In genomic region chr14:20891941-20892402, GRCm38 (mm10) we compare ENCODE assay signal across 8 mouse cellular contexts. TPM values are rescaled to one million over a fixed set of nuclear protein-coding genes. Genes with fewer than 3 reads are reported as not detected.
DNase-seq lines count a peak whose midpoint lies in the region; ATAC-seq and TF ChIP-seq lines count a peak whose summit lies in the region.

No protein-coding gene starts in this region.

- H3K36me3 ChIP-seq in thymus, adult 2 months (ENCODE audit: control insufficient read depth, insufficient read depth, low read length) = no peaks in the 10 kb centered on the region

- no peak for TF ChIP-seq CTCF in layer of hippocampus, adult 2 months (conservative IDR thresholded peaks at IDR 0.05)
- TF ChIP-seq CTCF in thymus, adult 2 months (IDR thresholded peaks at IDR 0.05; ENCODE audit: borderline replicate concordance, control insufficient read depth, extremely low read depth, insufficient read depth, low read length, poor library complexity) = no peak

- TF ChIP-seq POLR2A in thymus, adult 2 months (IDR thresholded peaks at IDR 0.05; ENCODE audit: control insufficient read depth, extremely low read depth, insufficient read depth, low read length, poor library complexity) = no peak

- DNase-seq in adrenal gland, postnatal 10 days = peak; percentile 22
- no peak for DNase-seq in adrenal gland, postnatal 25 days
- DNase-seq in heart, adult 8-10 months (ENCODE audit: low spot score) = peak; percentile 57
- peak; percentile 38 to 77 for DNase-seq in layer of hippocampus, adult 2 months (ENCODE audit: low spot score in 2 of 2)
- DNase-seq in lung, postnatal 10 days = peak; percentile 71
- DNase-seq in right cerebral cortex, postnatal 36 days (ENCODE audit: low spot score in 2 of 2) = peak; percentile 23 to 34
- no peak for DNase-seq in thymus, adult 2 months

- WGBS in thymus, adult 2 months = 78% methylated on average over 9 of the region's 9 CpGs

- H3K4me1 ChIP-seq in thymus, adult 2 months (replicated peaks; ENCODE audit: control insufficient read depth, insufficient read depth, low read length) = no peaks in the 10 kb centered on the region

- H3K27ac ChIP-seq in layer of hippocampus, adult 2 months = peak overlapping the region; percentile 68
- H3K27ac ChIP-seq in thymus, adult 2 months (ENCODE audit: control insufficient read depth, insufficient read depth, low read length) = no peak overlapping the region

- peak; percentile 71 for ATAC-seq in common myeloid progenitor, adult 5-6 weeks (replicated peaks; ENCODE audit: low read depth, poor library complexity, severe bottlenecking)

- H3K27me3 ChIP-seq in thymus, adult 2 months (ENCODE audit: control insufficient read depth, insufficient read depth, low read length) = no peaks in the 10 kb centered on the region

- H3K4me3 ChIP-seq in layer of hippocampus, adult 2 months = no peak overlapping the region
- H3K4me3 ChIP-seq in thymus, adult 2 months (ENCODE audit: control insufficient read depth, insufficient read depth, low read length) = no peak overlapping the region

RNA-seq across cellular contexts. Expression of gene Vcl, which starts 37.2 kb away (rescaled TPM):
- total RNA-seq in adrenal gland, postnatal 10 days (2021) = 10 to 100 TPM; 76.6 to 82.1 TPM
- total RNA-seq in adrenal gland, postnatal 25 days (2021) = 91.6 and 100 TPM in 2 replicates
- 38.3 and 46.9 TPM in 2 replicates for total RNA-seq in common myeloid progenitor, adult 5-6 weeks (2017)
- 100 to 1,000 TPM in 3 of 4 experiments, 10 to 100 TPM in 1; 91.8 to 108 (median 105) TPM for total RNA-seq in heart, adult 8-10 months (2022)
- total RNA-seq in layer of hippocampus, adult 2 months (2021) = 10 to 100 TPM; 30.9 to 38.9 TPM
- 12.4 and 14.7 TPM in 2 replicates for polyA plus RNA-seq in thymus, adult 2 months (2012; rRNA removed)

RNA-seq across cellular contexts. Expression of gene Plau, which starts 55.5 kb away (rescaled TPM):
- total RNA-seq in adrenal gland, postnatal 10 days (2021) = 10 to 100 TPM; 19.3 to 39.8 TPM
- total RNA-seq in adrenal gland, postnatal 25 days (2021) = 14.2 and 21.2 TPM in 2 replicates
- 0.92 and 1.6 TPM in 2 replicates for total RNA-seq in common myeloid progenitor, adult 5-6 weeks (2017)
- total RNA-seq in heart, adult 8-10 months (2022) = 1 to 10 TPM; 4.9 to 7.7 (median 5.6) TPM
- 1 to 10 TPM; 3.2 to 4.2 TPM for total RNA-seq in layer of hippocampus, adult 2 months (2021)
- 5.6 and 6.4 TPM in 2 replicates for polyA plus RNA-seq in thymus, adult 2 months (2012; rRNA removed)

Comparison
In these comparisons a context has a peak if more than half of its experiments do, and no peak if none do; other contexts are left out.
1. DNase-seq: peak in adrenal gland, postnatal 10 days (single experiment), heart, adult 8-10 months (single experiment), layer of hippocampus, adult 2 months (2 of 2), lung, postnatal 10 days (single experiment) and right cerebral cortex, postnatal 36 days (2 of 2); none in adrenal gland, postnatal 25 days (single experiment) and thymus, adult 2 months (single experiment).